Mouse (Mus musculus) stomach, embryonic 16.5 days (tissue): ENCODE measurements around the gene Ipmk. TPM values are rescaled to one million over a fixed set of nuclear protein-coding genes. Genes with fewer than 3 reads are reported as not detected.

Experiments
- ATAC-seq: fragments of 200-750 bp; cut with Nextera tagmentation; 2 replicates; pipeline ENCODE4 v1.8.0; 2017; ENCODE audit warnings: moderate number of reproducible peaks, moderate TSS enrichment; ENCODE audit not compliant: insufficient read depth, low FRiP score
- H3K27ac ChIP-seq: fragments of 300-500 bp; sonication (generic); 2 replicates; pipeline ENCODE4 v1.5.1; 2014; ENCODE audit warnings: low read length
- H3K27me3 ChIP-seq: fragments of 300-500 bp; sonication (generic); 2 replicates; pipeline ENCODE4 v1.6.1; 2014; ENCODE audit warnings: low read length, control low read depth, mixed read lengths; ENCODE audit not compliant: control insufficient read depth, insufficient read depth
- H3K36me3 ChIP-seq: fragments of 300-500 bp; sonication (generic); 2 replicates; pipeline ENCODE4 v1.6.1; 2014; ENCODE audit warnings: low read length; ENCODE audit not compliant: control insufficient read depth, insufficient read depth
- H3K4me1 ChIP-seq: fragments of 300-500 bp; sonication (generic); 2 replicates; pipeline ENCODE4 v1.6.1; 2014; ENCODE audit warnings: low read length, control low read depth, mixed read lengths; ENCODE audit not compliant: control insufficient read depth, insufficient read depth
- H3K4me2 ChIP-seq: fragments of 300-500 bp; sonication (generic); 2 replicates; pipeline ENCODE4 v1.6.1; 2014; ENCODE audit warnings: low read depth, low read length, mixed read lengths
- H3K4me3 ChIP-seq: fragments of 300-500 bp; sonication (generic); replicated peaks from 2 replicates; pipeline ENCODE4 v1.5.1; 2014; ENCODE audit warnings: mild to moderate bottlenecking, low read length
- H3K9ac ChIP-seq: fragments of 300-500 bp; sonication (generic); 2 replicates; pipeline ENCODE4 v1.6.1; 2014; ENCODE audit warnings: low read length
- H3K9me3 ChIP-seq: fragments of 300-500 bp; sonication (generic); replicated peaks from 2 replicates; pipeline ENCODE4 v1.6.1; 2016; ENCODE audit warnings: low read length, control low read depth; ENCODE audit not compliant: control insufficient read depth
- WGBS: fragments of 180-500 bp; shearing (Covaris S2); extraction: QIAGEN DNeasy Blood & Tissue Kit; methylation state at CpG from one replicate; pipeline ENCODE4 v1.1.7; 2014; 5-methylcytosine and 5-hydroxymethylcytosine counted together
- polyA plus RNA-seq: library from polyadenylated mRNA; unstranded; fragments of >200 nt; fragmentation: Nextera tagmentation; extraction: Ambion mirVana; gene quantifications from 2 replicates; pipeline ENCODE4 v1.2.1, GENCODE M21; 2015

Gene Ipmk
- polyA plus RNA-seq, result 11.0 and 12.3 TPM in 2 replicates

GRCm38 (mm10) chr10:71347509-71347949 is at the start of gene Ipmk:
Ipmk (plus strand) TSS chr10:71347763.
- under 1% methylated on average over 41 of the region's 49 CpGs for WGBS
- H3K27ac ChIP-seq, result peak within 1 kb of the TSS; percentile 82
- no peaks in the 10 kb centered on the region for H3K9me3 ChIP-seq
- no peaks in the 10 kb centered on the region for H3K27me3 ChIP-seq
- peak; percentile 93 for ATAC-seq
- H3K4me2 ChIP-seq, result peak within 1 kb of the TSS; percentile 71
- H3K4me1 ChIP-seq, result peaks cover 23% of the 10 kb centered on the region
- peak within 1 kb of the TSS; percentile 86 for H3K9ac ChIP-seq
- no peaks in the 10 kb centered on the region for H3K36me3 ChIP-seq
- H3K4me3 ChIP-seq, result peak within 1 kb of the TSS; percentile 91

- ATAC-seq, result no peak
- Histone ChIP-seq H3K4me3 (no peak overlapping the region), H3K4me1 (no peaks in the 10 kb centered on the region), H3K36me3 (no peaks in the 10 kb centered on the region), H3K4me2 (no peak overlapping the region), H3K27me3 (no peaks in the 10 kb centered on the region), H3K9ac (no peak overlapping the region), H3K9me3 (no peaks in the 10 kb centered on the region), H3K27ac (no peak overlapping the region)
- 72% methylated on average over 16 of the region's 16 CpGs for WGBS
Measured at GRCm38 (mm10) chr10:71300161-71300560, 47.4 kb upstream of the Ipmk start.

DNA sequence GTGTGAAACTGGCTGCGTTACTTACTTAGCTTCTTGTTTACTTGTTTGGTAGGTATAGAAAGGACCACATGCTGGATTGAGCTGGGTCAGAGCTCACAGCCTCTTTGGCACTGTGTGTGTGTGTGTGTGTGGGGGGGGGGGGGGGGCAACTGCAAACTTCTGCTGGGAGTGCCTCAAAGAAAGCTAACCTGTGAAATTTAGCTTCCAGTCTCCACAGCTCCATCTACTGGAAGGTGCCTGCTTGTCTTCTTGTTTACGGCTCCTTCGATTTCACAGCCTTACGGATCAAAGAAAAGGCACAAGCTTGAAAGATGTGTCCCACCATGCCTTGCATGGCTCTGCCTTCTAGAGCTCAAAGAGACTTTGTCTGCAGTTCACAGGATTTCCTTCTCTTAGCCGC is 45.1 kb upstream of the Ipmk start:
- no peaks in the 10 kb centered on the region for H3K36me3 ChIP-seq
- WGBS, result 25% methylated on average over 5 of the region's 5 CpGs
- no peak overlapping the region for H3K4me2 ChIP-seq
- H3K4me1 ChIP-seq, result no peaks in the 10 kb centered on the region
- H3K27me3 ChIP-seq, result no peaks in the 10 kb centered on the region
- no peak overlapping the region for H3K9ac ChIP-seq
- H3K9me3 ChIP-seq, result no peaks in the 10 kb centered on the region
- no peak for ATAC-seq
- no peak overlapping the region for H3K4me3 ChIP-seq
- no peak overlapping the region for H3K27ac ChIP-seq

GRCm38 (mm10) chr10:71306190-71306589 is 41.4 kb upstream of the Ipmk start:
- Histone ChIP-seq H3K27ac (no peak overlapping the region), H3K9ac (no peak overlapping the region), H3K4me3 (no peak overlapping the region), H3K27me3 (no peaks in the 10 kb centered on the region), H3K4me2 (0 out of 2 replicates have a peak overlapping the region, but pooled peaks have one; percentile 19), H3K9me3 (no peaks in the 10 kb centered on the region), H3K36me3 (no peaks in the 10 kb centered on the region), H3K4me1 (no peaks in the 10 kb centered on the region)
- 14% methylated on average over 6 of the region's 6 CpGs for WGBS
- no peak for ATAC-seq

DNA sequence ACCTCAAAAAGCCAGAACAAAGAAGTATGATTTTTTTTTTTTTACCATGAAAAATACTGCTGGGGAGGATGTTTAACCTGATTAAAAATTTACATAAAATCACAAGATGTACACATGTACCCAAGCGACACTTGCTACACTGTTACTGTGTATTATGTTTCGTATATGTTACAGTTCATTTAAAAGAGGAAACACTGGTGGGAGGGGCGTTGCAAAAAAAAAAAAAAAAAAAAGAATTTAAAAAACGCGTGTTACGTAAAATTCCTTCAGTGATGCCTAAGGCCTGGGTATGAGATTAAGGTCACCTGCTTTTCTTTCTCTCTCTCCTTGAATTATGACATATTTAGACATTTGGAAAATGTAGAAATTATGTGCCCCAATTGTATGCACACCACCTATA is 40.8 kb upstream of the Ipmk start:
- Histone ChIP-seq H3K4me1 (no peaks in the 10 kb centered on the region), H3K36me3 (no peaks in the 10 kb centered on the region), H3K27me3 (no peaks in the 10 kb centered on the region), H3K9ac (no peak overlapping the region), H3K27ac (no peak overlapping the region), H3K4me2 (0 out of 2 replicates have a peak overlapping the region, but pooled peaks have one; percentile 19), H3K4me3 (no peak overlapping the region), H3K9me3 (no peaks in the 10 kb centered on the region)
- no peak for ATAC-seq
- WGBS, result 66% methylated on average over 6 of the region's 6 CpGs

- H3K27ac ChIP-seq, result no peak overlapping the region
- H3K9ac ChIP-seq, result no peak overlapping the region
- WGBS, result 87% methylated on average over 5 of the region's 5 CpGs
- H3K27me3 ChIP-seq, result no peaks in the 10 kb centered on the region
- H3K4me1 ChIP-seq, result no peaks in the 10 kb centered on the region
- no peak overlapping the region for H3K4me2 ChIP-seq
- ATAC-seq, result no peak
- no peak overlapping the region for H3K4me3 ChIP-seq
- no peaks in the 10 kb centered on the region for H3K36me3 ChIP-seq
- H3K9me3 ChIP-seq, result no peaks in the 10 kb centered on the region
Measured at GRCm38 (mm10) chr10:71308199-71308598, 39.4 kb upstream of the Ipmk start.

GRCm38 (mm10) chr10:71310288-71310687 is 37.3 kb upstream of the Ipmk start:
- Histone ChIP-seq H3K4me3 (no peak overlapping the region), H3K4me1 (no peaks in the 10 kb centered on the region), H3K36me3 (no peaks in the 10 kb centered on the region), H3K9ac (no peak overlapping the region), H3K27ac (no peak overlapping the region), H3K4me2 (no peak overlapping the region), H3K9me3 (no peaks in the 10 kb centered on the region), H3K27me3 (no peaks in the 10 kb centered on the region)
- ATAC-seq, result no peak
- 50% methylated on average over 3 of the region's 3 CpGs for WGBS

DNA sequence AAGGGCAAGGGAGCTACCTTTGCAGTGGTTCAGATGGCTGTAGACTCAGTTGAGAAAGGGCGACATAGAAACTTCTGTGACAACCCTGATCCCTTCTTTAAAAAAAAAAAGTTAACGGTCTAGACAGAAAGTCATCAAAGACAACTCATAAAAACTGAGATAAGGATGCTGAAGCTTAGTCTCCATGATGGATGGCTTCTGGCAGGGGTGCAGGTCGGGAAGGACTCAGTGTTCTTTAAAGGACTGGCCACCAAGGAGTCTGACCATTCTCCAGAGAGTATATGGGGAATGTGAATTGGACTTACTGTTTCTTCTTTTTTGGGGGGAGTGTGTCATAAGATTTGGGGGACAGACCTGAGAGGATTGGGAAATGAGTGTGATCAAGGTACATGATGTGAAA is 33.0 kb upstream of the Ipmk start:
- Histone ChIP-seq H3K27me3 (no peaks in the 10 kb centered on the region), H3K4me1 (no peaks in the 10 kb centered on the region), H3K4me2 (no peak overlapping the region), H3K27ac (no peak overlapping the region), H3K4me3 (no peak overlapping the region), H3K9me3 (no peaks in the 10 kb centered on the region), H3K9ac (no peak overlapping the region), H3K36me3 (no peaks in the 10 kb centered on the region)
- no peak for ATAC-seq
- 62% methylated on average over 3 of the region's 3 CpGs for WGBS

GRCm38 (mm10) chr10:71316056-71316455 is 31.5 kb upstream of the Ipmk start:
- no peak overlapping the region for H3K4me2 ChIP-seq
- no peaks in the 10 kb centered on the region for H3K36me3 ChIP-seq
- no peak overlapping the region for H3K4me3 ChIP-seq
- ATAC-seq, result no peak
- 72% methylated on average over 11 of the region's 11 CpGs for WGBS
- no peaks in the 10 kb centered on the region for H3K4me1 ChIP-seq
- no peak overlapping the region for H3K27ac ChIP-seq
- H3K9me3 ChIP-seq, result no peaks in the 10 kb centered on the region
- no peaks in the 10 kb centered on the region for H3K27me3 ChIP-seq
- H3K9ac ChIP-seq, result no peak overlapping the region

GRCm38 (mm10) chr10:71316497-71316896 is 31.1 kb upstream of the Ipmk start:
- no peak overlapping the region for H3K27ac ChIP-seq
- WGBS, result 61% methylated on average over 7 of the region's 7 CpGs
- no peak overlapping the region for H3K4me2 ChIP-seq
- H3K36me3 ChIP-seq, result no peaks in the 10 kb centered on the region
- H3K27me3 ChIP-seq, result no peaks in the 10 kb centered on the region
- no peaks in the 10 kb centered on the region for H3K4me1 ChIP-seq
- H3K9ac ChIP-seq, result no peak overlapping the region
- H3K4me3 ChIP-seq, result no peak overlapping the region
- H3K9me3 ChIP-seq, result no peaks in the 10 kb centered on the region
- no peak for ATAC-seq
